Mouse (Mus musculus) hindbrain, embryonic 11.5 days (tissue): ENCODE measurements around the gene Atp8a1. TPM values are rescaled to one million over a fixed set of nuclear protein-coding genes. Genes with fewer than 3 reads are reported as not detected.

Experiments used
- ATAC-seq: fragments of 200-750 bp; cut with Nextera tagmentation; 2 replicates; pipeline ENCODE4 v1.8.0; 2017; ENCODE audit warnings: mild to moderate bottlenecking, moderate TSS enrichment, moderate library complexity; ENCODE audit not compliant: low FRiP score
- DNase-seq: peaks from one replicate; pipeline ENCODE4 v3.0.0-alpha.2; 2015; ENCODE audit warnings: low spot score
- H3K27ac ChIP-seq: fragments of 300-500 bp; sonication (generic); 2 replicates; pipeline ENCODE4 v1.5.1; 2014; ENCODE audit warnings: mild to moderate bottlenecking, low read depth, low read length
- H3K27me3 ChIP-seq: fragments of 300-500 bp; sonication (generic); 2 replicates; pipeline ENCODE4 v1.6.1; 2014; ENCODE audit warnings: mild to moderate bottlenecking, low read length, moderate library complexity, mixed read lengths; ENCODE audit not compliant: control insufficient read depth, insufficient read depth
- H3K36me3 ChIP-seq: fragments of 300-500 bp; sonication (generic); 2 replicates; pipeline ENCODE4 v1.6.1; 2014; ENCODE audit warnings: mild to moderate bottlenecking, low read length, moderate library complexity, mixed read lengths; ENCODE audit not compliant: control insufficient read depth, insufficient read depth
- H3K4me1 ChIP-seq: fragments of 300-500 bp; sonication (generic); replicated peaks from 2 replicates; pipeline ENCODE4 v1.6.1; 2014; ENCODE audit warnings: low read length, mixed read lengths; ENCODE audit not compliant: control insufficient read depth, insufficient read depth
- H3K4me2 ChIP-seq: fragments of 300-500 bp; sonication (generic); replicated peaks from 2 replicates; pipeline ENCODE4 v1.6.1; 2014; ENCODE audit warnings: mild to moderate bottlenecking, low read depth, low read length
- H3K4me3 ChIP-seq: fragments of 300-500 bp; sonication (generic); 2 replicates; pipeline ENCODE4 v1.5.1; 2014; ENCODE audit warnings: low read depth, low read length
- H3K9ac ChIP-seq: fragments of 300-500 bp; sonication (generic); 2 replicates; pipeline ENCODE4 v1.6.1; 2014; ENCODE audit warnings: low read depth, low read length
- H3K9me3 ChIP-seq: fragments of 300-500 bp; sonication (generic); 2 replicates; pipeline ENCODE4 v1.6.1; 2016; ENCODE audit warnings: low read length; ENCODE audit not compliant: control insufficient read depth
- WGBS: fragments of 180-500 bp; shearing (Covaris S2); extraction: QIAGEN DNeasy Blood & Tissue Kit; methylation state at CpG from one replicate; pipeline ENCODE4 v1.1.7; 2014; 5-methylcytosine and 5-hydroxymethylcytosine counted together
- polyA plus RNA-seq: library from polyadenylated mRNA; unstranded; fragments of >200 nt; fragmentation: Nextera tagmentation; extraction: Ambion mirVana; gene quantifications from 2 replicates; pipeline ENCODE4 v1.2.1, GENCODE M21; 2014

The Atp8a1 gene
- polyA plus RNA-seq, 1 experiment from 2014 or later: 24.8 TPM

GRCm38 (mm10) chr5:67799785-67800184, 47.4 kb downstream of the Atp8a1 start:
- ATAC-seq: no peak
- 83% methylated on average over 7 of the region's 7 CpGs for WGBS

GRCm38 (mm10) chr5:67798348-67798747, 48.9 kb downstream of the Atp8a1 start:
- Histone ChIP-seq H3K4me1 (no peaks in the 10 kb centered on the region), H3K9me3 (no peaks in the 10 kb centered on the region), H3K27ac (no peak overlapping the region), H3K27me3 (no peaks in the 10 kb centered on the region), H3K9ac (no peak overlapping the region), H3K36me3 (no peaks in the 10 kb centered on the region), H3K4me2 (no peak overlapping the region), H3K4me3 (no peak overlapping the region)
- 70% methylated on average over 4 of the region's 4 CpGs for WGBS
- no peak for ATAC-seq
- no peak for DNase-seq

More at GRCm38 (mm10) chr5:67799785-67800184, 47.4 kb downstream of the Atp8a1 start:
- H3K4me1 ChIP-seq: no peaks in the 10 kb centered on the region
- no peaks in the 10 kb centered on the region for H3K27me3 ChIP-seq
- no peak overlapping the region for H3K27ac ChIP-seq
- H3K4me2 ChIP-seq: no peak overlapping the region
- no peaks in the 10 kb centered on the region for H3K9me3 ChIP-seq
- no peak for DNase-seq
- H3K4me3 ChIP-seq: no peak overlapping the region
- no peak overlapping the region for H3K9ac ChIP-seq
- H3K36me3 ChIP-seq: no peaks in the 10 kb centered on the region

- Histone ChIP-seq H3K27me3 (no peaks in the 10 kb centered on the region), H3K4me1 (no peaks in the 10 kb centered on the region), H3K4me3 (no peak overlapping the region), H3K36me3 (no peaks in the 10 kb centered on the region), H3K4me2 (no peak overlapping the region), H3K9me3 (no peaks in the 10 kb centered on the region), H3K9ac (no peak overlapping the region), H3K27ac (no peak overlapping the region)
- no peak for DNase-seq
- ATAC-seq: no peak
- 82% methylated on average over 14 of the region's 14 CpGs for WGBS
These were observed 50.0 kb downstream of the Atp8a1 start for GRCm38 (mm10) chr5:67797006-67797958.

- no peaks in the 10 kb centered on the region for H3K9me3 ChIP-seq
- H3K4me2 ChIP-seq: no peak overlapping the region
- no peak overlapping the region for H3K4me3 ChIP-seq
- no peak overlapping the region for H3K9ac ChIP-seq
- 86% methylated on average over 10 of the region's 10 CpGs for WGBS
- no peak overlapping the region for H3K27ac ChIP-seq
- no peaks in the 10 kb centered on the region for H3K4me1 ChIP-seq
- H3K27me3 ChIP-seq: no peaks in the 10 kb centered on the region
- no peaks in the 10 kb centered on the region for H3K36me3 ChIP-seq
- DNase-seq (no peak), ATAC-seq (no peak)
These were observed 53.0 kb downstream of the Atp8a1 start for GRCm38 (mm10) chr5:67794129-67794800.

- no peak overlapping the region for H3K4me2 ChIP-seq
- 84% methylated on average over 7 of the region's 7 CpGs for WGBS
- no peak overlapping the region for H3K9ac ChIP-seq
- H3K4me1 ChIP-seq: no peaks in the 10 kb centered on the region
- H3K36me3 ChIP-seq: no peaks in the 10 kb centered on the region
- no peaks in the 10 kb centered on the region for H3K27me3 ChIP-seq
- H3K9me3 ChIP-seq: no peaks in the 10 kb centered on the region
- no peak overlapping the region for H3K27ac ChIP-seq
- DNase-seq (no peak), ATAC-seq (no peak)
- no peak overlapping the region for H3K4me3 ChIP-seq
These were observed 64.5 kb downstream of the Atp8a1 start for GRCm38 (mm10) chr5:67782775-67783174.

GRCm38 (mm10) chr5:67778026-67778425, 69.2 kb downstream of the Atp8a1 start:
- Histone ChIP-seq H3K4me2 (no peak overlapping the region), H3K27me3 (no peaks in the 10 kb centered on the region), H3K27ac (no peak overlapping the region), H3K9me3 (no peaks in the 10 kb centered on the region), H3K9ac (no peak overlapping the region), H3K4me3 (no peak overlapping the region), H3K4me1 (no peaks in the 10 kb centered on the region), H3K36me3 (no peaks in the 10 kb centered on the region)
- DNase-seq (peak; percentile 38), ATAC-seq (no peak)
- WGBS: 75% methylated on average over 8 of the region's 8 CpGs

- DNase-seq (no peak), ATAC-seq (no peak)
- H3K36me3 ChIP-seq: no peaks in the 10 kb centered on the region
- no peaks in the 10 kb centered on the region for H3K4me1 ChIP-seq
- no peaks in the 10 kb centered on the region for H3K27me3 ChIP-seq
- H3K27ac ChIP-seq: no peak overlapping the region
- 95% methylated on average over 2 of the region's 2 CpGs for WGBS
- no peaks in the 10 kb centered on the region for H3K9me3 ChIP-seq
- no peak overlapping the region for H3K4me2 ChIP-seq
- H3K4me3 ChIP-seq: no peak overlapping the region
- no peak overlapping the region for H3K9ac ChIP-seq
These were observed 73.0 kb downstream of the Atp8a1 start for GRCm38 (mm10) chr5:67774186-67774585.

- H3K9me3 ChIP-seq: no peaks in the 10 kb centered on the region
- DNase-seq (no peak), ATAC-seq (no peak)
- H3K4me3 ChIP-seq: no peak overlapping the region
- no peak overlapping the region for H3K9ac ChIP-seq
- no peaks in the 10 kb centered on the region for H3K4me1 ChIP-seq
- H3K36me3 ChIP-seq: no peaks in the 10 kb centered on the region
- no peak overlapping the region for H3K27ac ChIP-seq
- no peaks in the 10 kb centered on the region for H3K27me3 ChIP-seq
- no peak overlapping the region for H3K4me2 ChIP-seq
- WGBS: 92% methylated on average over 8 of the region's 8 CpGs
These were observed 78.5 kb downstream of the Atp8a1 start for GRCm38 (mm10) chr5:67768708-67769107.
